7 mouse cellular contexts compared by ENCODE assay signal in genomic region chr3:82145126-82145901, GRCm38 (mm10). TPM values are rescaled to one million over a fixed set of nuclear protein-coding genes. Genes with fewer than 3 reads are reported as not detected.
A peak's percentile ranks its signal among the peaks of the same experiment; 100 is the strongest.
DNase-seq lines count a peak whose midpoint lies in the region; ATAC-seq and TF ChIP-seq lines count a peak whose summit lies in the region.

Gucy1a1 (minus strand) TSS chr3:82145789.

- DNase-seq in adrenal gland, postnatal 14 days: peak; percentile 59
- peak; percentile 47 for DNase-seq in embryonic facial prominence, embryonic 11.5 days (ENCODE audit: low spot score)
- DNase-seq in heart, adult 8-10 months (ENCODE audit: low spot score): peak; percentile 45
- peak; percentile 54 for DNase-seq in kidney, adult 2 months
- DNase-seq in midbrain, embryonic 14.5 days: peak; percentile 66

- no peaks in the 10 kb centered on the region for H3K9me3 ChIP-seq in embryonic facial prominence, embryonic 11.5 days (replicated peaks; ENCODE audit: control insufficient read depth, low read length)
- H3K9me3 ChIP-seq in limb, embryonic 12.5 days: no peaks in the 10 kb centered on the region
- no peaks in the 10 kb centered on the region for H3K9me3 ChIP-seq in midbrain, embryonic 14.5 days (ENCODE audit: control insufficient read depth, low read length)
- H3K9me3 ChIP-seq in stomach, embryonic 15.5 days: no peaks in the 10 kb centered on the region

- peak within 1 kb of the TSS; percentile 83 for H3K4me2 ChIP-seq in embryonic facial prominence, embryonic 11.5 days (ENCODE audit: low read depth, low read length)
- peak within 1 kb of the TSS; percentile 85 for H3K4me2 ChIP-seq in limb, embryonic 12.5 days
- peak within 1 kb of the TSS; percentile 81 for H3K4me2 ChIP-seq in midbrain, embryonic 14.5 days (ENCODE audit: low read length)
- H3K4me2 ChIP-seq in stomach, embryonic 15.5 days: peak within 1 kb of the TSS; percentile 69

- H3K9ac ChIP-seq in embryonic facial prominence, embryonic 11.5 days (replicated peaks; ENCODE audit: low read length): peak within 1 kb of the TSS; percentile 62
- H3K9ac ChIP-seq in limb, embryonic 12.5 days (replicated peaks): peak within 1 kb of the TSS; percentile 55
- H3K9ac ChIP-seq in midbrain, embryonic 14.5 days (replicated peaks; ENCODE audit: low read length): peak within 1 kb of the TSS; percentile 64
- peak within 1 kb of the TSS; percentile 50 for H3K9ac ChIP-seq in stomach, embryonic 15.5 days

- ATAC-seq in embryonic facial prominence, embryonic 11.5 days (replicated peaks; ENCODE audit: insufficient number of reproducible peaks, low FRiP score, low TSS enrichment, low read depth): peak; percentile 85
- peak; percentile 68; the same call in 1 of the 2 replicates for ATAC-seq in limb, embryonic 12.5 days (ENCODE audit: insufficient number of reproducible peaks, insufficient read depth, low FRiP score, low TSS enrichment, low read depth)
- peak; percentile 75 for ATAC-seq in midbrain, embryonic 14.5 days (ENCODE audit: low FRiP score, low TSS enrichment)
- peak; percentile 77 for ATAC-seq in stomach, embryonic 15.5 days (ENCODE audit: insufficient read depth, low FRiP score, low read depth)

- H3K4me1 ChIP-seq in embryonic facial prominence, embryonic 11.5 days (ENCODE audit: control insufficient read depth, insufficient read depth, low read length): 0 out of 2 replicates have a peak, but pooled peaks cover 2% of the 10 kb centered on the region
- no peaks in the 10 kb centered on the region for H3K4me1 ChIP-seq in kidney, adult 2 months (ENCODE audit: control insufficient read depth, insufficient read depth, low read length)
- peaks cover 11% of the 10 kb centered on the region; the same call in 1 of the 2 replicates for H3K4me1 ChIP-seq in limb, embryonic 12.5 days (replicated peaks)
- H3K4me1 ChIP-seq in midbrain, embryonic 14.5 days (ENCODE audit: control insufficient read depth, insufficient read depth, low read length): 0 out of 2 replicates have a peak, but pooled peaks cover 3% of the 10 kb centered on the region
- H3K4me1 ChIP-seq in stomach, embryonic 15.5 days: peaks cover 8% of the 10 kb centered on the region

- H3K4me3 ChIP-seq in embryonic facial prominence, embryonic 11.5 days (ENCODE audit: low read depth, low read length): peak within 1 kb of the TSS; percentile 40
- peak within 1 kb of the TSS; percentile 56 for H3K4me3 ChIP-seq in kidney, adult 2 months (ENCODE audit: insufficient read depth, low read depth, low read length)
- H3K4me3 ChIP-seq in limb, embryonic 12.5 days (replicated peaks): peak within 1 kb of the TSS; percentile 50
- H3K4me3 ChIP-seq in midbrain, embryonic 14.5 days (replicated peaks; ENCODE audit: low read depth, low read length): peak within 1 kb of the TSS; percentile 44
- peak within 1 kb of the TSS; percentile 64 for H3K4me3 ChIP-seq in stomach, embryonic 15.5 days (replicated peaks)

- WGBS in embryonic facial prominence, embryonic 11.5 days: under 1% methylated on average over 36 of the region's 36 CpGs
- WGBS in kidney, adult 2 months: 3% methylated on average over 36 of the region's 36 CpGs
- WGBS in limb, embryonic 12.5 days: under 1% methylated on average over 36 of the region's 36 CpGs
- WGBS in midbrain, embryonic 14.5 days: under 1% methylated on average over 36 of the region's 36 CpGs
- WGBS in stomach, embryonic 15.5 days: under 1% methylated on average over 31 of the region's 36 CpGs

- TF ChIP-seq POLR2A in kidney, adult 2 months (IDR thresholded peaks at IDR 0.05; ENCODE audit: low read depth, low read length): peak; percentile 23

- no peaks in the 10 kb centered on the region for H3K36me3 ChIP-seq in embryonic facial prominence, embryonic 11.5 days (replicated peaks; ENCODE audit: control insufficient read depth, insufficient read depth, low read depth, low read length)
- no peaks in the 10 kb centered on the region for H3K36me3 ChIP-seq in kidney, adult 2 months (ENCODE audit: control insufficient read depth, insufficient read depth, low read length)
- H3K36me3 ChIP-seq in limb, embryonic 12.5 days: no peaks in the 10 kb centered on the region
- no peaks in the 10 kb centered on the region for H3K36me3 ChIP-seq in midbrain, embryonic 14.5 days (ENCODE audit: control insufficient read depth, insufficient read depth, low read length)
- H3K36me3 ChIP-seq in stomach, embryonic 15.5 days: no peaks in the 10 kb centered on the region

- no peak within 1 kb of the TSS for H3K27ac ChIP-seq in embryonic facial prominence, embryonic 11.5 days (replicated peaks; ENCODE audit: low read depth, low read length)
- H3K27ac ChIP-seq in kidney, adult 2 months (ENCODE audit: insufficient read depth, low read depth, low read length): peak within 1 kb of the TSS; percentile 49
- H3K27ac ChIP-seq in limb, embryonic 12.5 days: no peak within 1 kb of the TSS
- no peak within 1 kb of the TSS; the same call in 1 of the 2 replicates for H3K27ac ChIP-seq in midbrain, embryonic 14.5 days (replicated peaks; ENCODE audit: low read depth, low read length)
- peak within 1 kb of the TSS; percentile 68 for H3K27ac ChIP-seq in stomach, embryonic 15.5 days

- H3K27me3 ChIP-seq in embryonic facial prominence, embryonic 11.5 days (ENCODE audit: control insufficient read depth, insufficient read depth, low read length): no peaks in the 10 kb centered on the region
- no peaks in the 10 kb centered on the region for H3K27me3 ChIP-seq in kidney, adult 2 months (replicated peaks; ENCODE audit: control insufficient read depth, insufficient read depth, low read length)
- H3K27me3 ChIP-seq in limb, embryonic 12.5 days: peaks cover 28% of the 10 kb centered on the region
- no peaks in the 10 kb centered on the region for H3K27me3 ChIP-seq in midbrain, embryonic 14.5 days (ENCODE audit: control insufficient read depth, insufficient read depth, low read length)
- H3K27me3 ChIP-seq in stomach, embryonic 15.5 days (replicated peaks): no peaks in the 10 kb centered on the region

- no peak for TF ChIP-seq CTCF in kidney, adult 2 months (conservative IDR thresholded peaks at IDR 0.05; ENCODE audit: insufficient read depth, insufficient read length, low read depth, low read length)

RNA-seq across cellular contexts. Expression of gene Gucy1a1, which starts in this region (rescaled TPM):
- total RNA-seq in adrenal gland, postnatal 14 days (2021): 31.6 and 39.5 TPM in 2 replicates
- polyA plus RNA-seq in embryonic facial prominence, embryonic 11.5 days (2014; fragmentation: Nextera tagmentation; extraction: Ambion mirVana): 3.0 and 3.6 TPM in 2 replicates
- total RNA-seq in heart, adult 8-10 months (2022): 10 to 100 TPM; 13.8 to 19.0 (median 15.7) TPM
- polyA plus RNA-seq in kidney, adult 2 months (2012; rRNA removed): 13.1 and 14.8 TPM in 2 replicates
- polyA plus RNA-seq in limb, embryonic 12.5 days (2016; fragmentation: Nextera tagmentation; extraction: Ambion mirVana): 2.9 and 3.0 TPM in 2 replicates
- polyA plus RNA-seq in midbrain, embryonic 14.5 days (2014; fragmentation: Nextera tagmentation; extraction: Ambion mirVana): 18.9 and 19.9 TPM in 2 replicates
- 46.0 and 51.7 TPM in 2 replicates for polyA plus RNA-seq in stomach, embryonic 15.5 days (2015; fragmentation: Nextera tagmentation; extraction: Ambion mirVana)

Comparison
In these comparisons a context has a peak if more than half of its experiments do, and no peak if none do; other contexts are left out.
1. H3K27ac ChIP-seq: peak in kidney, adult 2 months (single experiment) and stomach, embryonic 15.5 days (single experiment); none in embryonic facial prominence, embryonic 11.5 days (single experiment), limb, embryonic 12.5 days (single experiment) and midbrain, embryonic 14.5 days (single experiment).
2. Peak in every context shown above with its lines, with median percentiles within 50 percentile points of each other: DNase-seq, ATAC-seq, H3K4me2 ChIP-seq, H3K4me3 ChIP-seq and H3K9ac ChIP-seq.